Mouse (Mus musculus): ENCODE results near the gene Slc27a1.

Gene Slc27a1

GRCm38 (mm10) chr8:71588762-71589161 is 20.1 kb downstream of the Slc27a1 start:
- DNase-seq, result no peak

GRCm38 (mm10) chr8:71591017-71591416 is 22.3 kb downstream of the Slc27a1 start:
- DNase-seq, result no peak

GRCm38 (mm10) chr8:71591471-71592373 is 23.0 kb downstream of the Slc27a1 start, which contains the start of gene Pgls:
Gene Pgls, plus strand, starts transcription at chr8:71592176.
- peak; percentile 92 to 94 for DNase-seq

- DNase-seq, result peak; percentile 70 to 73
Measured at GRCm38 (mm10) chr8:71592374-71593170, 23.9 kb downstream of the Slc27a1 start.

GRCm38 (mm10) chr8:71593556-71594323 is 25.1 kb downstream of the Slc27a1 start:
- DNase-seq, result no peak

GRCm38 (mm10) chr8:71594324-71594722 is 25.6 kb downstream of the Slc27a1 start:
- DNase-seq, result no peak

GRCm38 (mm10) chr8:71595862-71596261 is 27.2 kb downstream of the Slc27a1 start:
- DNase-seq, result peak; percentile 82 to 93

GRCm38 (mm10) chr8:71596384-71596783 is 27.7 kb downstream of the Slc27a1 start:
- DNase-seq, result no peak

GRCm38 (mm10) chr8:71596798-71597197 is 28.1 kb downstream of the Slc27a1 start:
- peak; percentile 67 to 69 for DNase-seq

- peak; percentile 39 to 53 for DNase-seq
Measured at GRCm38 (mm10) chr8:71597451-71597850, 28.8 kb downstream of the Slc27a1 start, which contains the start of gene Fam129c. Gene Fam129c, plus strand, starts transcription at chr8:71597648.

GRCm38 (mm10) chr8:71598375-71598774 is 29.7 kb downstream of the Slc27a1 start:
- DNase-seq, result no peak

- no peak for DNase-seq
Measured at GRCm38 (mm10) chr8:71598841-71599240, 30.2 kb downstream of the Slc27a1 start.

GRCm38 (mm10) chr8:71601939-71602665 is 33.4 kb downstream of the Slc27a1 start:
- DNase-seq, result peak; percentile 29 to 46

- peak in 1 of 2 experiments; percentile 27 for DNase-seq
Measured at GRCm38 (mm10) chr8:71602666-71603334, 34.1 kb downstream of the Slc27a1 start.

- DNase-seq, result no peak
Measured at GRCm38 (mm10) chr8:71604021-71604420, 35.3 kb downstream of the Slc27a1 start.

- DNase-seq, result peak; percentile 95
Measured at GRCm38 (mm10) chr8:71610822-71611651, 42.4 kb downstream of the Slc27a1 start, which contains the start of gene Colgalt1. Gene Colgalt1, plus strand, starts transcription at chr8:71610998.

GRCm38 (mm10) chr8:71612141-71612540 is 43.5 kb downstream of the Slc27a1 start:
- no peak for DNase-seq

- no peak for DNase-seq
Measured at GRCm38 (mm10) chr8:71613418-71613817, 44.7 kb downstream of the Slc27a1 start.

- DNase-seq, result no peak
Measured at GRCm38 (mm10) chr8:71619786-71620185, 51.1 kb downstream of the Slc27a1 start.

GRCm38 (mm10) chr8:71625088-71625487 is 56.4 kb downstream of the Slc27a1 start:
- DNase-seq, result no peak

All from spleen, adult 18-20 months (tissue).